In the genomic region with DNA sequence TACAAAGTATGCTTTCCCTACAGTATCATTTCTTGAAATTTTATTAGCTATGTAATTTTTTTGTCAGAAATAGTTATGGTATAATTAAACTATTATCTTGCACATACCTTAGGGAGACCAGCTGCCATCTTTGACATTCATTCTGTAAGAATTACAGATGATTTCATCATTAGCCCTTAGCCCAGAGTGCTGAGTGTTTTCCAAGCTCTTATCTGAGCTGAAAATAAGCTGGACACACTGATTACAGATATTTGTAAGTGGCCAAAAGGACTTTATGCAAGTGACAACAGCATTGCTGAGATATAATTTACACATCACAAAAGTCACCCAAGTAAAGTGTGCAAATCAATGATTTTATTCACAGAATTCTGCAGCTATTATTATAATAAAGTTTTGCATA, we compare ENCODE assay signal across 27 mouse cellular contexts. TPM values are rescaled to one million over a fixed set of nuclear protein-coding genes. Genes with fewer than 3 reads are reported as not detected.
DNase-seq lines count a peak whose midpoint lies in the region; ATAC-seq and TF ChIP-seq lines count a peak whose summit lies in the region.
"Had no signal": no experiment of that assay in that cellular context is flagged by ENCODE, and none has a peak within 500 bp of the region (broad histone marks: within the 10 kb centered on the region; RNA-seq: fewer than 3 reads in every experiment).

No protein-coding gene starts in this region.

- no peak for TF ChIP-seq EP300 in liver, postnatal 0 days (IDR thresholded peaks at IDR 0.05; ENCODE audit: low read depth)
- TF ChIP-seq EP300 in MEL (IDR thresholded peaks at IDR 0.05; ENCODE audit: low read depth in 1 of 2, low read length in 2 of 2), result peak; percentile 69 to 83

- no peak for ATAC-seq in liver, postnatal 0 days
- ATAC-seq: CD4-positive, CD25-positive, alpha-beta regulatory T cell, adult 4 months; forebrain, embryonic 13.5 days; forebrain, embryonic 16.5 days; Patski had no signal

- H3K36me3 ChIP-seq in liver, adult 2 months (ENCODE audit: control insufficient read depth, insufficient read depth, low read length), result peaks cover 21% of the 10 kb centered on the region
- H3K36me3 ChIP-seq in liver, postnatal 0 days (replicated peaks; ENCODE audit: insufficient read depth, low read length), result peaks cover 55% of the 10 kb centered on the region
- peaks cover 18 to 21% of the 10 kb centered on the region in 2 experiments for H3K36me3 ChIP-seq in MEL (ENCODE audit: control insufficient read depth in 1 of 2, insufficient read depth in 2 of 2, low read length in 2 of 2)
- no peaks in the 10 kb centered on the region; the same call in 1 of the 2 replicates for H3K36me3 ChIP-seq in thymus, adult 2 months (ENCODE audit: control insufficient read depth, insufficient read depth, low read length)

- H3K27ac ChIP-seq in liver, adult 2 months (replicated peaks; ENCODE audit: insufficient read depth, low read depth, low read length), result no peak overlapping the region
- H3K27ac ChIP-seq in liver, postnatal 0 days (ENCODE audit: low read depth), result no peak overlapping the region
- peak overlapping the region; percentile 55; the same call in 1 of the 2 replicates for H3K27ac ChIP-seq in MEL (ENCODE audit: control insufficient read depth, low read depth, low read length)
- H3K27ac ChIP-seq in embryonic fibroblast, embryonic 13.5 days (ENCODE audit: insufficient read depth, low read length), result peak overlapping the region; percentile 71
- no peak overlapping the region for H3K27ac ChIP-seq in thymus, adult 2 months (ENCODE audit: control insufficient read depth, insufficient read depth, low read length)
- H3K27ac ChIP-seq: embryonic facial prominence, embryonic 10.5 days; embryonic facial prominence, embryonic 13.5 days; forebrain, embryonic 10.5 days; forebrain, embryonic 13.5 days; heart, adult 2 months; heart, embryonic 10.5 days; heart, embryonic 13.5 days; hindbrain, embryonic 12.5 days; hindbrain, embryonic 15.5 days had no signal

- no peak for TF ChIP-seq RAD21 in MEL (IDR thresholded peaks at IDR 0.05; ENCODE audit: low read depth, low read length)

- H3K4me3 ChIP-seq in liver, adult 2 months (ENCODE audit: insufficient read depth, low read depth, low read length), result no peak overlapping the region
- no peak overlapping the region for H3K4me3 ChIP-seq in liver, postnatal 0 days (ENCODE audit: low read depth, low read length)
- H3K4me3 ChIP-seq in MEL (ENCODE audit: control insufficient read depth in 1 of 2, insufficient read depth in 1 of 2, low read depth in 2 of 2, low read length in 2 of 2), result no peak overlapping the region
- H3K4me3 ChIP-seq in embryonic fibroblast, embryonic 13.5 days (ENCODE audit: insufficient read depth, low read length), result no peak overlapping the region
- H3K4me3 ChIP-seq in thymus, adult 2 months (ENCODE audit: control insufficient read depth, insufficient read depth, low read length), result no peak overlapping the region
- H3K4me3 ChIP-seq: embryonic facial prominence, embryonic 10.5 days; embryonic facial prominence, embryonic 13.5 days; forebrain, embryonic 10.5 days; forebrain, embryonic 13.5 days; heart, adult 2 months; heart, embryonic 10.5 days; heart, embryonic 13.5 days; hindbrain, embryonic 12.5 days; hindbrain, embryonic 15.5 days had no signal

- TF ChIP-seq CTCF in liver, adult 2 months (IDR thresholded peaks at IDR 0.05; ENCODE audit: low read depth, low read length), result no peak
- TF ChIP-seq CTCF in liver, postnatal 0 days (IDR thresholded peaks at IDR 0.05; ENCODE audit: low read depth), result no peak
- no peak for TF ChIP-seq CTCF in MEL (IDR thresholded peaks at IDR 0.05 in 2 of 3, conservative IDR thresholded peaks at IDR 0.05 in 1 of 3; ENCODE audit: control insufficient read depth in 1 of 3, insufficient read depth in 1 of 3, low read depth in 2 of 3, low read length in 3 of 3, poor library complexity in 1 of 3, severe bottlenecking in 1 of 3)
- TF ChIP-seq CTCF in embryonic fibroblast, embryonic 13.5 days (IDR thresholded peaks at IDR 0.05; ENCODE audit: borderline replicate concordance, insufficient read depth, low read length), result no peak
- TF ChIP-seq CTCF in thymus, adult 2 months (IDR thresholded peaks at IDR 0.05; ENCODE audit: borderline replicate concordance, control insufficient read depth, extremely low read depth, insufficient read depth, low read length, poor library complexity), result no peak

- no peak overlapping the region for H3K9ac ChIP-seq in liver, adult 2 months (ENCODE audit: low read depth, low read length)
- H3K9ac ChIP-seq in liver, postnatal 0 days (replicated peaks), result no peak overlapping the region
- H3K9ac ChIP-seq in MEL (ENCODE audit: control insufficient read depth, low read depth, low read length, poor library complexity, severe bottlenecking), result no peak overlapping the region
- H3K9ac ChIP-seq: embryonic facial prominence, embryonic 13.5 days; forebrain, embryonic 13.5 days; heart, embryonic 13.5 days; hindbrain, embryonic 12.5 days; hindbrain, embryonic 15.5 days had no signal

- no peaks in the 10 kb centered on the region for H3K9me3 ChIP-seq in liver, postnatal 0 days (ENCODE audit: low read length)
- no peaks in the 10 kb centered on the region for H3K9me3 ChIP-seq in MEL (replicated peaks; ENCODE audit: insufficient read depth, low read length)
- H3K9me3 ChIP-seq: embryonic facial prominence, embryonic 10.5 days; embryonic facial prominence, embryonic 13.5 days; forebrain, embryonic 10.5 days; forebrain, embryonic 13.5 days; heart, embryonic 10.5 days; heart, embryonic 13.5 days; hindbrain, embryonic 12.5 days had no signal

- DNase-seq in liver, adult 2 months (ENCODE audit: extremely low read depth, low read depth, low spot score), result peak; percentile 37
- no peak for DNase-seq in liver, postnatal 0 days
- peak; percentile 63 for DNase-seq in MEL (ENCODE audit: low read depth, low spot score)
- DNase-seq in thymus, adult 2 months, result no peak
- DNase-seq in urinary bladder, postnatal 36 days (ENCODE audit: low spot score in 2 of 2), result no peak
- DNase-seq: adrenal gland, adult 2 months; adrenal gland, postnatal 14 days; cerebellum, adult 11 months; cerebellum, adult 8-10 months; cerebellum, postnatal 10 days; cerebellum, postnatal 36 days; embryo, embryonic 11 days; gastrocnemius, postnatal 10 days; gastrocnemius, postnatal 36 days; heart, adult 2 months had no signal

- no peaks in the 10 kb centered on the region for H3K79me2 ChIP-seq in liver, adult 2 months (ENCODE audit: control insufficient read depth, insufficient read depth, low read length)
- no peaks in the 10 kb centered on the region for H3K79me2 ChIP-seq in MEL (ENCODE audit: control insufficient read depth, insufficient read depth, low read length, poor library complexity)

- H3K27me3 ChIP-seq in liver, adult 2 months (ENCODE audit: control insufficient read depth, insufficient read depth, low read length), result no peaks in the 10 kb centered on the region
- H3K27me3 ChIP-seq in liver, postnatal 0 days (ENCODE audit: insufficient read depth, low read length), result no peaks in the 10 kb centered on the region
- H3K27me3 ChIP-seq in MEL (ENCODE audit: control insufficient read depth in 1 of 2, insufficient read depth in 2 of 2, low read length in 2 of 2), result no peaks in the 10 kb centered on the region
- no peaks in the 10 kb centered on the region for H3K27me3 ChIP-seq in thymus, adult 2 months (ENCODE audit: control insufficient read depth, insufficient read depth, low read length)
- H3K27me3 ChIP-seq: embryonic facial prominence, embryonic 13.5 days; forebrain, embryonic 13.5 days; heart, embryonic 13.5 days; hindbrain, embryonic 12.5 days; hindbrain, embryonic 15.5 days; Patski had no signal

- H3K4me2 ChIP-seq in liver, postnatal 0 days (ENCODE audit: low read depth, low read length), result no peak overlapping the region
- H3K4me2 ChIP-seq: embryonic facial prominence, embryonic 13.5 days; forebrain, embryonic 13.5 days; heart, embryonic 13.5 days; hindbrain, embryonic 12.5 days; hindbrain, embryonic 15.5 days had no signal

- no peak for TF ChIP-seq POLR2A in liver, adult 2 months (IDR thresholded peaks at IDR 0.05; ENCODE audit: extremely low read depth, insufficient read depth, low read length)
- no peak for TF ChIP-seq POLR2A in MEL (IDR thresholded peaks at IDR 0.05; ENCODE audit: control insufficient read depth in 1 of 2, insufficient read depth in 1 of 2, low read depth in 1 of 2, low read length in 2 of 2, poor library complexity in 1 of 2)
- no peak for TF ChIP-seq POLR2A in embryonic fibroblast, embryonic 13.5 days (IDR thresholded peaks at IDR 0.05; ENCODE audit: low read depth, low read length)
- TF ChIP-seq POLR2A in thymus, adult 2 months (IDR thresholded peaks at IDR 0.05; ENCODE audit: control insufficient read depth, extremely low read depth, insufficient read depth, low read length, poor library complexity), result no peak

- H3K4me1 ChIP-seq in liver, adult 2 months (ENCODE audit: control insufficient read depth, insufficient read depth, low read length), result no peaks in the 10 kb centered on the region
- H3K4me1 ChIP-seq in liver, postnatal 0 days (ENCODE audit: insufficient read depth), result no peaks in the 10 kb centered on the region
- H3K4me1 ChIP-seq in MEL (ENCODE audit: control insufficient read depth in 1 of 2, insufficient read depth in 2 of 2, low read length in 2 of 2), result peaks cover 7 to 17% of the 10 kb centered on the region in 2 experiments; a peak in 3 of 4 replicates
- no peaks in the 10 kb centered on the region for H3K4me1 ChIP-seq in embryonic fibroblast, embryonic 13.5 days (ENCODE audit: control insufficient read depth, insufficient read depth, low read length)
- no peaks in the 10 kb centered on the region for H3K4me1 ChIP-seq in thymus, adult 2 months (replicated peaks; ENCODE audit: control insufficient read depth, insufficient read depth, low read length)
- H3K4me1 ChIP-seq: embryonic facial prominence, embryonic 10.5 days; embryonic facial prominence, embryonic 13.5 days; forebrain, embryonic 10.5 days; forebrain, embryonic 13.5 days; heart, embryonic 10.5 days; hindbrain, embryonic 12.5 days; hindbrain, embryonic 15.5 days had no signal

TF ChIP-seq in MEL, 35 proteins besides CTCF, POLR2A, EP300 and RAD21 (continues in another document):
- TF ChIP-seq ETS1 (IDR thresholded peaks at IDR 0.05; ENCODE audit: low read depth, low read length) (peak; percentile 78), MXI1 (IDR thresholded peaks at IDR 0.05; ENCODE audit: low read depth, low read length) (peak; percentile 24; the same call in 1 of the 2 replicates), MYC (IDR thresholded peaks at IDR 0.05; ENCODE audit: low read depth, low read length) (no peak), JUND (IDR thresholded peaks at IDR 0.05; ENCODE audit: low read depth, low read length) (no peak)

RNA-seq across cellular contexts. Expression of gene Dennd4a, which starts 48.9 kb away (rescaled TPM):
- total RNA-seq in liver, adult 2 months (2014; rRNA removed), result 17.1 and 22.4 TPM in 2 replicates
- 7.0 and 8.0 TPM in 2 replicates for polyA plus RNA-seq in liver, adult 2 months (2012; rRNA removed)
- polyA plus RNA-seq in liver, postnatal 0 days (2015; fragmentation: Nextera tagmentation; extraction: Ambion mirVana), result 13.7 TPM in 2 replicates
- total RNA-seq in MEL (2012; rRNA removed), result 7.7 and 12.1 TPM in 2 replicates
- polyA plus RNA-seq in MEL (2012; ENCODE audit: insufficient read depth in 1 of 2, insufficient read length in 2 of 2, low read depth in 1 of 2, low replicate concordance in 2 of 2, missing spikeins in 1 of 2), result 10 to 100 TPM; 24.9 to 74.8 TPM
- polyA plus RNA-seq in embryonic fibroblast, embryonic 13.5 days (2011; ENCODE audit: insufficient read length, low read depth, missing spikeins), result 34.8 and 51.0 TPM in 2 replicates
- polyA plus RNA-seq in thymus, adult 2 months (2012; rRNA removed), result 10.9 and 12.3 TPM in 2 replicates

Comparison
In these comparisons a context has a peak if more than half of its experiments do, and no peak if none do; other contexts are left out.
1. DNase-seq: peak in liver, adult 2 months (single experiment) and MEL (single experiment); none in liver, postnatal 0 days (single experiment), thymus, adult 2 months (single experiment) and urinary bladder, postnatal 36 days (0 of 2).
2. H3K27ac ChIP-seq: peak in MEL (single experiment) and embryonic fibroblast, embryonic 13.5 days (single experiment); none in liver, adult 2 months (single experiment), liver, postnatal 0 days (single experiment) and thymus, adult 2 months (single experiment).